In genomic region chr4:124302950-124303349, GRCm38 (mm10) we compare ENCODE assay signal across 14 mouse cellular contexts.
DNase-seq lines count a peak whose midpoint lies in the region.
"Had no signal": no experiment of that assay in that cellular context is flagged by ENCODE, and none has a peak within 500 bp of the region (broad histone marks: within the 10 kb centered on the region; RNA-seq: fewer than 3 reads in every experiment).

No protein-coding gene starts in this region.

- DNase-seq in layer of hippocampus, adult 11-12 months (ENCODE audit: low spot score) = peak; percentile 26
- no peak for DNase-seq in layer of hippocampus, postnatal 25 days (ENCODE audit: extremely low spot score in 1 of 2, low spot score in 1 of 2)
- DNase-seq in right cerebral cortex, adult 18-20 months = peak; percentile 75
- no peak for DNase-seq in right cerebral cortex, postnatal 10 days (ENCODE audit: low spot score in 2 of 2)
- peak; percentile 45 to 62 for DNase-seq in frontal cortex, postnatal 36 days (ENCODE audit: low spot score in 2 of 2)
- DNase-seq in left cerebral cortex, postnatal 36 days (ENCODE audit: low spot score in 2 of 2) = peak; percentile 43 to 61
- no peak for DNase-seq in adrenal gland, postnatal 36 days
- DNase-seq: adrenal gland, postnatal 25 days; cerebellum, adult 9-11 months; embryo, embryonic 11 days; heart, postnatal 14 days; lung, adult 18-20 months; lung, postnatal 4 days; thymus, postnatal 36 days had no signal

- intact Hi-C loops in left cerebral cortex, postnatal 36 days (cut with DNase I) = no loop called here

Comparison
In these comparisons a context has a peak if more than half of its experiments do, and no peak if none do; other contexts are left out.
1. DNase-seq: peak in layer of hippocampus, adult 11-12 months (single experiment), right cerebral cortex, adult 18-20 months (single experiment), frontal cortex, postnatal 36 days (2 of 2) and left cerebral cortex, postnatal 36 days (2 of 2); none in layer of hippocampus, postnatal 25 days (0 of 2), right cerebral cortex, postnatal 10 days (0 of 2) and adrenal gland, postnatal 36 days (0 of 2).